Mouse (Mus musculus): ENCODE measurements around the gene Fkbp9.

The Fkbp9 gene

DNA sequence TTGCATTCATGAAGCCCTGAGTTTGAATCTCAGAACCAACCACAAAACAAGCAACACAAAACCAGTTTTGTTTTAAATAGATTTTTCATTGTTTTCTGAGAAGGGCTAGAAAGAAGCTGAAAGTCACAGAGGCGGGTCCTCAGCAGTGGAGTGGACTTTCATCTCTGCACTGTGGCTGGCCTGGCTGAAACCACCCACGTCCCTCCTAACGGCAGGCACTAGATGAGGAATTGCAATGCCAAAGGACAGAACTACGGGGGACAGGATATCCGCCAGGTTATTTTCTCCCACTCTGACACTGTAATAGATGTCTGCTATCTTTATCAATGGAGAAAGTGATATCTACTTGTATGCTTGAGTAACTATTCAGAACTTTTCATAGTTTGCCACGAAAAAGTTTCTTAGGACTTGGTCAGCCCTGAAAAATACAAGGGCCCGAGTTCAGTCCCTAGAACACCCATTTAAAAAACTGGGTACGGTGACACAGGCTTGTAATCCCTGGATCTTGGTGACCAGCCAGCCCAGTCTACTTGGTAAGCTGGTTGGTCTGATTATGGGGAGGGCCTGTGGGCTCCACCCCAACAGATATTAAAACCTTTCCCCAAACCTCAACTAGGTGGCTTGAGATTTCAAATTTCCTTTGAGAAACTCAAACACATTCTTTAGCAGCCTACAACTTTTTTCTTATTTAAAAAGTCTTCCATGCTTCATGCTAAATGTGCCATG, 74.4 kb downstream of the Fkbp9 start:
- no peak for DNase-seq

DNA sequence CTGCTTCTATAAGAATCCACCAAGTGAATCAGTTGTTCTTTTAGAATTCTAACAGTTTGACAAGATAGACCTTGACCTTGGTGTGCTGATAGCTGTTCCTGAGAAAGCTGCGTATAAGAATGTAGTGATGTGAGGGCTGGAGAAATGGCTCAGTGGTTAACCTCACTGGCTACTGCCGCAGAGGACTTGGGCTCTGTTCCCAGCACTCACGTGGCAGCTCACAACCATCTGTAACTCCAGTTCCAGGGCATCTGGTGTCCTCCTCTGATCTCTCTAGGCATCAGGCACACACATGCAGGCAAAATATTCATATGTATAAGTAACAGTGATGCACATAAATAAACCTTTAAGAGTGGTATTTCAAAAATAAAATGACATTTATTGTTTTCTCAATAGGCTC, 76.1 kb downstream of the Fkbp9 start:
- DNase-seq, result no peak

DNA sequence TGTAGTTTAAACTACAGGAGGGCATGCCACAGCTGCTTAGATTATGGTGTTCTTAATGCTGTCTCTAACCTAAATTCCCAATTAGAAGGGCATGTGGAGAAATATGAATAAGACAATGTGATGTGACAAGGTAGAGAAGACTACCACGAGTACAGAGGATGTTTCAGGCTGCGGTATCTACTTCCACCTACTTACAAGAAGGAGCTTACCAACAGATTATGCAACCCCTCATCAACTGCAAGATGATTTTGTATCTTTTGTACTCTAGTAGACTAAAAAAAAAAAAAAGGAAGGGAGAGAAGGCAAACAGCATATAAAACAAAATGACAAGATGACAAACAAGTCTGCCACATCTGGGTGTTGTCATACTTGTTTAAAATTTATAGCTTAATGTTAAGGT, 76.5 kb downstream of the Fkbp9 start:
- DNase-seq, result no peak

DNA sequence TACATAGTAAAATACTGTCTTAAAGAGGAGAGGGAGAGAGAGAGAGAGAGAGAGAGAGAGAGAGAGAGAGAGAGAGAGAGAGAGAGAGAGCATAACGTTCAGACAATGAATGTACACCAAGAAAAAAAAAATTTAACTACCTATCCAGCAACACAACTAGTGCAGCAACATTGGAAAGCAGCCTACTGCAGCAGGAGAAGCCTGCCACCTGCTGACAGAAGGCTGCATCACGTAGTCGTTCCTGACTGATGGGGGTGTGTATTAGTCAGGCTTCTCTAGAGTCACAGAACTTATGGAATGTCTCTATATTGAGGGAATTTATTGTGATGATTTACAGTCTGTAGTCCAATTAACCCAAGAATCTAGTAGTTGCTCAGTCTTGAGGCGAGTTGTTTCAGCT, 77.1 kb downstream of the Fkbp9 start:
- peak; percentile 38 to 44 for DNase-seq

DNA sequence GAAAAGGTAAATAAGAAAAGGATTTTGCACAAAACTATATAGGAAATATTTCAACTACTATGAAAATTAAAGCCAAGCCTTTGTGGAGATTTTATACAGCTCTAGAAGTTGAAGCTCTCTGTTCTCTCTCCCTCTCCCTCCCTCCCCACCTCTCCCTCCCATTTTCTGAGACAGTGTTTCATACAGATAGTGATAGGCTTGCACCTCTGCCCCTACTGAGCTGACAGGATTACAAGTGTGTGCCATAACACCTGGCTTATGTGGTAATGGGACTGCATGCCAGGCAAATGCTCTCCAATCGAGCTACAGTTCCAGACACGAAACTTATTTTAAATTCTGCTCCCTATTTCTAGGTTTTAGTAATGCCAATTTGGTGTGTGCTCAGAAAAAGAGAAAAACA, 79.1 kb downstream of the Fkbp9 start:
- DNase-seq, result no peak

DNA sequence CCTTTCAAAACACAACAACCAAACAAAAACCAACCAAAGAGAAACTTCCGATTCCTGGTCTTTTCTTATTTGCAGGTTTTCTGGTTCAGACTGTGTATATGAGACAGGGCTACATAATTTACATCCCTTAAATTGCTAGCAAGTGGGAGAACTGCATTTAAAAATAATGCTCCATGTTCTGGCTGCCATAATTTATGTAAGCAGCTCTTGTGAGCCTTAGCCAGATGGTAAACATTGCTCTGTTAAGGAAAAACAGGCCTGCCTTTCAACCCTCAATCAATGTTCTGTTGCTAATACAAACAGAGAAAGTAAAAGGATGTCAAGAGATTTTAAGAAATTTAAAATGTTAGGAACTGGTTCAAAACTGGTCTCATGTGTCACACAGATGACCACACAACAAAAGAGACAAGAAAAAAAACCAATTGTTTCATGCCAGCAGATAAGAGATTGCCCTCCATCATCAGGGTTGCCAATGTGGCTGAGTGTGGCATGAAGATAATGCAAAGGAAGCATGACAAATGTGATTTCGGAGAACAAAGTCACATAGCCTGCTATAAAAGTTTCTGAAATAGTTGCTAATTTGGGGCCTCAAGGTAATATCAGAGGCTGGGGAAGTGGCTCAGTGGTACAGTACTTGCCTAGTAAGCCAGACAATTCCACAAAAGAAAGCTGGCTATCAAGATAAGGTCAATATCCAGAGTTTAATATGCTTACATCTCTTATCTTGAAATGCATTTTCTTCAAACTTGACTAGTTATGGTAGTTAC, 81.4 kb downstream of the Fkbp9 start:
- no peak for DNase-seq

DNA sequence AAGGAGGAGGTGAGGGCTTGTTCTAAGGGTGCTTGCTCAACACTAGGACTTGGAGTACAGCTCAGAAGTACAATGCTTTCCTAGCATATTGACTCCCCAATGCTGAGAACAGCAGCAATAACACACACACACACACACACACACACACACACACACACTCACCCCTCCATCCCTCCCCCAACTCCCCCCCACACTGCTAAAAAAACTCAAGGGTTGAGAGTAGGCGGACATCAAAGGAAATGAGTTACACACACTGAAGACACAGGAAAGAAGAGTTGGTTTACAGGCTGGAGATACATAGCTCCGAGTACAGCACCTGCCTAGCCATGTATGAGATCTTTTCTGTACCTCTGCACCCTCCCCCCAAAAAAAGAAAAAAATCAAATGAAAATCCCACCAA, 84.4 kb downstream of the Fkbp9 start:
- no peak for DNase-seq

DNA sequence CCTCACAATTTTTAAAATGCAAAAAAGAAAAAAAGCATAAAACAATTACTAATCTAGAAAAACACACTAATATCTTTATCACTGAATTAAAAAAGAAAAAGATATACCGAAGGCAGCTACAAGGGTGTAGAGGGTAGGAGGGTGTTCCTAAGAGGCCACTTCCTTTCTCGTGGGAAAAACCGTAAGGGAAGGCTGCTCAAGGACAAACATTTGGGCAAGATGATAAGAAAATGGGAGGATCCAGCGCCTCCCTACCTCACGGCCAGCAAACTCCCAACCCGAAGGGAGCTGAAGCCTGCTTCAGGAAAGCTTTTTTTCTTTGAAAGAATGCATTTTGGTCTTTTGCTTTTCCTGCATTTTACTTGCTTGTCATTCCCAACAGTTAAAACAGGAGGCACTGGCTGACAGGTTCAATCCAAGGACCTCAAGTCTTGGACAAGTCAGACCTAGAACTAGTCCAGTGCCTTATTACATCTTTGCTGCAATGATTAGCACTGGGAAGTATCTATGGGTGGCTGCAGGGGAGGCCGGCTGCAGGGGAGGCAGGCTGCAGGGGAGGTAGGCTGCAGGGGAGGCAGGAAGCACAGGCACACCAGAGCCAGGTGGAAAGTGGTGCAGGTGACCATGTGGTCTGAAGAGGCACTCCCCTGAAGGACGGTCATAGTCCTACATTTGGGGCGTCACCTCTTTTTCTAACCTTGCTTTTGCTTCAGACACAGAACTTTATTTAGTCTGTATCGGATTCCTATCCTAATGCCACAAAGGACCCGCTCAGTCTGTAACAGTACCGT, 85.9 kb downstream of the Fkbp9 start:
- no peak for DNase-seq

DNA sequence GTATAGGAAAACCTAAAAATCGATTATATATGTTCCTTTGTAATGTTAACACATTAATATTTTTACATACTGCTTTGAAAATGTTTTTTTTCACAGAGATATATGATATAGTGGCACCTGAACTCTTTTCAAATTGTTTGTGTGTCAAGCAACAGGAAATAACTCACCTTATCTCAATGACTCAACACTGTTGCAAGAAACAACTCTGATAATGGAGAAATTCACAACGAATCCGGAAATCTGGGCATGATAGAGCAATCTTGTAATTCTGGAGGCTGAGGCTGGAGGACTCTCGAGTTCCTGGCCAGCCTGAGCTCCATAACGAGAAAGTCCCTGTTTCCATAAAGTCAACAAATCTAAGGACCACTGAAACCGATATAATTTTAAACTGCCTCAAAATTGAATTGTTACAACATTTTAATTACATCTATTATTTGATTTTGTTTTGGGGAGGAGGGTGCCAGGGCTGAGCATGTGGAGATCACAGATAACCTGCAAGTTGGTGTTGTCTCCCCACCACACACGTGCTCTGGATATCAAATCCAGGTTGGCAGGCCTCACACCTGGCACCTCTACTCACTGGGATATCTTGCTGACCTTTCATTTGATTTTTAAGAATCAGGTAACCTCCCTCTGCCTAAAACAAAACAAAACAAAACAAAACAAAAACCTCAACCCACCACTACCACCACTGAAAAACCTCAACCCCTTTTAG, 87.6 kb downstream of the Fkbp9 start:
- DNase-seq, result no peak

DNA sequence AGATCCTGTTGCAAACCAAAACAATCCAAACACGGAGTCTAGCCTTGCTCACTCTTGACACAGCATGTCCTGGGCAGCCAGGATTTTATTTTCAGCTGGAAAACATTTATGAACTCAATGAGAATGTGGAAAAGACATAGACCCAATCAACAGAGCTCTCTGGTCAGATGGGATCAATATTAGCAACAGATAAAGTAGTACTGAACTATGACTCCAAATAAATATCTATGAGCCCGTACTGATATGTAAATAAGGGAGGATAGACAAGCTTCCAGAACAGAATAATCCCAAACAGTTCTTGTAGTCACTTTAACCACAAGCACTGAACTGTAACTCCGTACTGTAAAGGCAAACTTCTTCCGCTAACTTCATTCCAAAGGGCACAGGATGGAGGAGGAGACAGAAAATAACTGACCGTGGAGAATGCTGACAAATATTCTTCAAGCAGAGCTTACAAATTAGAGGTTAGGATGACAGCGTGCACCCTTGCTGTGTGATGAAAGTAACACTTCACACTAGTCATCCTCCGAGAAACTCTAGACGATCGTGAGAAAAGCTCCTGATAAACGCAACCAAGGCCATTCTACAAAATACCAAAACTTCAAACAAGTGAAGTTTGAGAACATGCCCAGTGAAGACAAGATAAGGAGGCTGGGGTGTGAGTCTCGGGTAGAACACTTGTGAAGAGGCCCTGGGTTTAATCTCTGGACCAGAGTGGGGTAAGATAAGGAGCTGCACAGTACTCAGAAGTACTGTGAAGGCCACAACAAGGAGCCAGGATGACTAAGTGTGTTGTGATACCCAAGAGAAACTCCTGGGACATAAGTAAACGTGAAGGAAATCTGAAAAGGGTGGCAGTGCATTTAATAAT, 88.6 kb downstream of the Fkbp9 start:
- no peak for DNase-seq

DNA sequence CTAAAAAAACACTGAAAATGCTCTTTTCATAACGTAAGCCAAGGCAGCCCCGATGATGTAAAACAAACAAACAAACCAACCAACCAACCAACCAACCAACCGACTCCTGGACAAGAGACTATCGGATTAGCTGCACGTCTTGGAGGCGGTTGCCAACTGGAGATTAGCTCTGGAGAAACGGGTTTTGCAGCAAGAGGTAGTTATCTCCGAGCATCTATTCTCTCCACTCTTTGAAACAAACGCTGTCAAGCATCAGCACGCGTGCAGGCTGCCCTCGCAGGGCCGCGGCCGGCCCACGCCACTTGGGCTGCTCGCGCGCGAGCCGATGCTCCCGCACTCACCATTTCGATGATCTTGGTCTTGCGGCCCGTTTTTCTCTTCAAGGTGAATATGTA, 91.5 kb downstream of the Fkbp9 start:
- no peak for DNase-seq

DNA sequence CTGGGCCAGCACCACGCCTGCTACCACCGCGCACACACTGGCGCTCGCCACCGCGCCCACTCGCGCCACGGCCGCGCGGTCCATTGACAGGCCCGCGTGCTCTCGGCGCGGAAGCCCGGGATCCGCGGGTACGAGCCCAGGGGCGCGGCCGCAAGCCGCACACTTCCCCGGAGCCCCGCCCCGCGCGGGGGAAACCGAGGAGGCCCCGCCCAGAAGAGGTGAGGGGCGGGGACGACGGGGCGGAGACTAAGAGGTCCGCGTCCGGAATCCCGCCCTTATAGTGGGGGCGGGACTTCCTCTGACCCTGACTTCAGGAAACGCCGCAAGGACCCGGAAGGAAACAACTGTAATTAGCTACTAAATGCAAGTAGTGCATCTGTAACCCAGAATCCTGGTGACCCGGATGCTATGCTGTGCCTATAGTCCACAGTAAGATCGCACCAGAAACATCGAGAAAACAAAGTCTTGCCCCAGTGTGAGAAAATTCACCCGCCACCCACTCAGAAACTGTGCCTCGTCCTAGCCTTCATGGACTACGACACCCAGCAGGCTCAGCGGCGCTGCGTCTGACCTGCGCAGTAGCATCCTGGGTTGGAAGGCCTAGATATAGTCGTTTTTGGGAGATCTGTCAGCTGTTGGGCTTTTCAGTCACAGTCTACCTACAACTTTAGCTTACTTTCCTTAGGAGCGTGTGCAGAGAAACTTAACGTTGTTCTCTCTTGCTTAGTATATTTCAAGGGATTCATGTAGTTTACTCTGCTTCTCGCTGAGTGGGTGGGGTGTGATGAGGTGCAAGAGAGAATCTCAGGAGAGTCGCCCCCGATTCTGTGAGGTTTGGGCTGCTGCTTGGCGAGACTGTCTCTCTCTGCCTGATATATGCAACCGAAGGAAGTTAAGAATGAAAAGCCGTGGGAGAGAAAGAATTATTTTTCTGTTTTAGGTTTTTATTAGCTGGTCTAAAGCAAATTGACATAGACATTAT, 92.2 kb downstream of the Fkbp9 start, which contains the start of the genes Nt5c3 and Vmn1r4:
TSS of gene Nt5c3 (minus strand) at position 207 of the 982 bp plus-strand sequence.
TSS of gene Vmn1r4 (plus strand) at position 290 of the 982 bp plus-strand sequence.
- peak; percentile 93 to 94 for DNase-seq

Data from cerebellum, postnatal 36 days (tissue).